Mouse (Mus musculus) kidney, postnatal 0 days (tissue): ENCODE data around the gene Anxa4. TPM values are rescaled to one million over a fixed set of nuclear protein-coding genes. Genes with fewer than 3 reads are reported as not detected.

ENCODE experiments used
- ATAC-seq: fragments of 200-750 bp; cut with Nextera tagmentation; replicated peaks from 2 replicates; pipeline ENCODE4 v1.8.0; 2017; ENCODE audit warnings: low read depth, moderate number of reproducible peaks, moderate TSS enrichment, moderate library complexity; ENCODE audit not compliant: low FRiP score
- DNase-seq: peaks from one replicate; pipeline ENCODE4 v3.0.0-alpha.2; 2016; ENCODE audit warnings: low spot score
- H3K27ac ChIP-seq: fragments of 300-500 bp; sonication (generic); 2 replicates; pipeline ENCODE4 v1.5.1; 2014; ENCODE audit warnings: mild to moderate bottlenecking
- H3K27me3 ChIP-seq: fragments of 300-500 bp; sonication (generic); 2 replicates; pipeline ENCODE4 v1.6.1; 2014; ENCODE audit warnings: low read length, mixed read lengths; ENCODE audit not compliant: insufficient read depth
- H3K36me3 ChIP-seq: fragments of 300-500 bp; sonication (generic); 2 replicates; pipeline ENCODE4 v1.6.1; 2014; ENCODE audit warnings: low read length, mixed read lengths; ENCODE audit not compliant: insufficient read depth
- H3K4me1 ChIP-seq: fragments of 300-500 bp; sonication (generic); replicated peaks from 2 replicates; pipeline ENCODE4 v1.6.1; 2014; ENCODE audit warnings: antibody characterized with exemption, low read length, mixed read lengths; ENCODE audit not compliant: insufficient read depth
- H3K4me2 ChIP-seq: fragments of 300-500 bp; sonication (generic); 2 replicates; pipeline ENCODE4 v1.6.1; 2014; ENCODE audit warnings: mild to moderate bottlenecking, low read length, moderate library complexity, mixed read lengths
- H3K4me3 ChIP-seq: fragments of 300-500 bp; sonication (generic); replicated peaks from 2 replicates; pipeline ENCODE4 v1.5.1; 2014; ENCODE audit warnings: low read depth, low read length
- H3K9ac ChIP-seq: fragments of 300-500 bp; sonication (generic); 2 replicates; pipeline ENCODE4 v1.6.1; 2014; ENCODE audit warnings: low read depth, low read length
- H3K9me3 ChIP-seq: fragments of 300-500 bp; sonication (generic); replicated peaks from 2 replicates; pipeline ENCODE4 v1.6.1; 2016; ENCODE audit warnings: low read length, inconsistent platforms, mixed read lengths
- CTCF ChIP-seq: IDR thresholded peaks from 2 replicates; pipeline ENCODE4 v1.5.1; 2016; ENCODE audit warnings: antibody characterized with exemption, low read depth, mild to moderate bottlenecking, moderate library complexity
- WGBS: fragments of 180-500 bp; shearing (Covaris S2); extraction: QIAGEN DNeasy Blood & Tissue Kit; methylation state at CpG from one replicate; pipeline ENCODE4 v1.1.7; 2014; 5-methylcytosine and 5-hydroxymethylcytosine counted together
- polyA plus RNA-seq: library from polyadenylated mRNA; unstranded; fragments of >200 nt; fragmentation: Nextera tagmentation; extraction: Ambion mirVana; gene quantifications from 2 replicates; pipeline ENCODE4 v1.2.1, GENCODE M21; 2015

Anxa4 gene
- polyA plus RNA-seq, result 76.3 and 80.8 TPM in 2 replicates

DNA sequence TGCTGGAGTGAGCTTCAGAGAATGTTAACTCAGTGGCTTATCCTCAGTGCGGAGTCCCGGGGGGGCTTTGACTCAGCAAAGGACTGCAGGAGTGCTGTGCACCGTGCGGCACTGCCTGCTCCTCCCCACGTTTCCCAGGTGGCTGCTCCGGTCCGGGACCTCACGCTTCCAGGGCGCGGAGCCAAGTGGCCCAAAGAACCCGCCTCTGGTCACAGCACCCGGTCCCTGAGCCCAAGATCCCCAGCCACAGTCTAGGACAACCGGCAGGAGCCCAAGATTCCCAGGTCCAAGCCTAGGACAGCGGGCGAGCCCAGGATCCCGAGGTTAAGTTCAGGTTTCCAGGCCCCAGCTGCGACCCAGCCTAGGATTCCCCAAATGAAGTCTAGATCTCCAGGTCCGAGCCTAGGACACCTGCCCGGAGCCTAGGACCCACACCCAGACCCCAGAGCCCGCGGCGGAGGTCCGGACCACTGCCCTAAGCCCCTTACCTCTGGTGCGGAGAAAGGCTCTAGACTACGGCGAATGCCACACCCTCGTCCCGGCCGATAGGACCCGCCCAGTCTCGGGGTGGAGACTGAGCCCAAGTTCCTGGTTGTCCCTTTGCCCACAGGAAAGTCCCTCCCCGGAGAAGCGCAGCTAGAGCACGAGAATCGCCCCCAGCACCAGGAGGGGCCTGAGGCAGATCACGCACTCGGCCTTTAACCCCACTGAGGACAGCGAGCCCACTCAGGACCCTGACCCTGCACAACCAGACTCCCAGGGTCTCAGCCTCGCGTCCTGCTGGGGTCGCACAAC is at the start of gene Anxa4:
Anxa4 (minus strand) TSS at position 564 of the 795 bp plus-strand sequence.
- Histone ChIP-seq H3K36me3 (no peaks in the 10 kb centered on the region), H3K4me1 (no peaks in the 10 kb centered on the region; the same call in 1 of the 2 replicates), H3K9me3 (no peaks in the 10 kb centered on the region), H3K27me3 (no peaks in the 10 kb centered on the region), H3K27ac (no peak within 1 kb of the TSS), H3K4me3 (peak within 1 kb of the TSS; percentile 71), H3K4me2 (peak within 1 kb of the TSS; percentile 97), H3K9ac (peak within 1 kb of the TSS; percentile 64)
- DNase-seq (peak; percentile 72), ATAC-seq (peak; percentile 78)
- TF ChIP-seq CTCF, result no peak
- WGBS, result under 1% methylated on average over 41 of the region's 41 CpGs

DNA sequence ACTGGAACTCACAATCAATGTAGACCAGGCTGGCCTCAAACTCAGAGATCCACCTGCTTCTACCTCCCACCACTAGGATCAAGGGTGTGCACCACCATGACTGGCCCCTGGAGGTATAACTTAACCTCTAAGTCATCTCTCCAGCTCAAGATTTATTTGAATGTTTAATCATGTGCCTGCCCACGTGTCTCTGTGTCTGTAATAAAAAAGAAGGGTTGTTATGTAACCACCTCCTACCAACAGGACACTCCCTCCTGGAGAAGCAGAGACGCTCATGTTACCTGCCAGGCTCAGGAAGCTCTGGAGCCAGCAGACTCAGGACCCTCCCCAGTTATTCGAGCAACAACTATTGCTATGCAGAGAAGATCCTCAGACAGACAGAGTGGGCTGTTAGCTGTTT is 48.6 kb upstream of the Anxa4 start:
- TF ChIP-seq CTCF, result no peak
- DNase-seq (no peak), ATAC-seq (no peak)
- no peak overlapping the region for H3K27ac ChIP-seq
- H3K4me3 ChIP-seq, result no peak overlapping the region
- H3K9me3 ChIP-seq, result no peaks in the 10 kb centered on the region
- H3K27me3 ChIP-seq, result no peaks in the 10 kb centered on the region
- WGBS, result 30% methylated on average over 3 of the region's 3 CpGs
- H3K9ac ChIP-seq, result no peak overlapping the region
- no peaks in the 10 kb centered on the region for H3K4me1 ChIP-seq
- H3K36me3 ChIP-seq, result no peaks in the 10 kb centered on the region
- no peak overlapping the region for H3K4me2 ChIP-seq

DNA sequence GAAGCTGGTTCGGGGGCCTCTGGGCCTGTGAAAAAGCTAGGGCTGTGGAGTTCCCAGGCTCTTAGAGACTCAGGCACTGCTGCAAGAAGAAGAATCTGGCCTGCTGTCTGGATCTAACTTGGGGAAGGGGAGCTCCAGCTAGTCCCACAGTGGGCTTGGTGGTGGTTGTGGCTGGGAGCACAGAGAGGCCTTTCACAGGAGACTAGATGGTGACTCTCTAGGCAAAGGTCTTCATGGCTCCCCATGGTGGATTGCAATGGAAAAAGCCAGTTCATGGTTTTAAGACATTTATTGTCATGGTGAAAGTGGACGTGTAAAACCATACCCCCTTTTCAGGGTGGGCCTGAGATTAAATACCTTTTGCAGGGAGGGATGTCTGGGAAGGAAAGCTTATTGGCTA is 45.7 kb upstream of the Anxa4 start:
- DNase-seq, result no peak
- no peak for TF ChIP-seq CTCF

DNA sequence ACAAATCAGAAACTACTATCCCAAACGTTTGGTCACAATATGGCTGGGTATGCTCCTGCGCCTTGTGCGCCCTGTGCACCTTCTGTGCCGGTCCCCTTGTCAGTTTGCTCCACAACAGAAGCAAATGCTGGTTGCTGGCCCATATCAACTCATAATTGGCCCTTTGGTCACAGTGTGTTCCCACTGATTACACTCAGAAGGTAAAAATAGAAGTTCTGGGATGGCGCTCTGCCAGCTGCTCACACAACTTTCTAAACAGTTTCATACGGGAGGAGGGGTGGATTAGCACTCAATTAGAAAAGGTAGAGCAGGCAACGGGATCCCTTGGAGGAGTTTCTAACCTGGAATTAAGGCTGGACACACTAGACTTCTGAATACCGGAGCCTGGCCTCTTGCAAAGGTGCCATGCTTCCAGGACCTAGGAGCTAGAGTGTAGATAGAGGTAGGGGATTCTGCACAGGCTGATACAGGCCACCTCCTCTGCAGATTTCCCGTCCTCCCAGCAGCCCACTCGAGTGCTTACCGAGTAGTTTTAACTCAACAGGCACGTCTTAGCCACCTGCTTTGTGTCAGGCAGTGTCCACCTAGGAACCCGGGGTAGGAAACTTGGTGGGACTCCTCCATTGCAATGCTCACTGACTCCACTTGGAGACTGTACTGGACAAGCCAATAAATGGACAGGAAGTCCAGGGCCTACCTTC is 39.6 kb upstream of the Anxa4 start:
- Histone ChIP-seq H3K4me3 (no peak overlapping the region), H3K27ac (no peak overlapping the region), H3K9ac (no peak overlapping the region), H3K27me3 (no peaks in the 10 kb centered on the region), H3K36me3 (no peaks in the 10 kb centered on the region), H3K4me2 (no peak overlapping the region), H3K9me3 (no peaks in the 10 kb centered on the region), H3K4me1 (no peaks in the 10 kb centered on the region)
- 73% methylated on average over 13 of the region's 13 CpGs for WGBS
- no peak for ATAC-seq
- no peak for TF ChIP-seq CTCF
- no peak for DNase-seq

More for the DNA sequence above, 45.7 kb upstream of the Anxa4 start:
- Histone ChIP-seq H3K4me3 (no peak overlapping the region), H3K9ac (no peak overlapping the region), H3K9me3 (no peaks in the 10 kb centered on the region), H3K4me1 (no peaks in the 10 kb centered on the region), H3K27ac (no peak overlapping the region), H3K4me2 (no peak overlapping the region), H3K27me3 (no peaks in the 10 kb centered on the region), H3K36me3 (no peaks in the 10 kb centered on the region)
- ATAC-seq, result no peak
- 65% methylated on average over 2 of the region's 2 CpGs for WGBS

DNA sequence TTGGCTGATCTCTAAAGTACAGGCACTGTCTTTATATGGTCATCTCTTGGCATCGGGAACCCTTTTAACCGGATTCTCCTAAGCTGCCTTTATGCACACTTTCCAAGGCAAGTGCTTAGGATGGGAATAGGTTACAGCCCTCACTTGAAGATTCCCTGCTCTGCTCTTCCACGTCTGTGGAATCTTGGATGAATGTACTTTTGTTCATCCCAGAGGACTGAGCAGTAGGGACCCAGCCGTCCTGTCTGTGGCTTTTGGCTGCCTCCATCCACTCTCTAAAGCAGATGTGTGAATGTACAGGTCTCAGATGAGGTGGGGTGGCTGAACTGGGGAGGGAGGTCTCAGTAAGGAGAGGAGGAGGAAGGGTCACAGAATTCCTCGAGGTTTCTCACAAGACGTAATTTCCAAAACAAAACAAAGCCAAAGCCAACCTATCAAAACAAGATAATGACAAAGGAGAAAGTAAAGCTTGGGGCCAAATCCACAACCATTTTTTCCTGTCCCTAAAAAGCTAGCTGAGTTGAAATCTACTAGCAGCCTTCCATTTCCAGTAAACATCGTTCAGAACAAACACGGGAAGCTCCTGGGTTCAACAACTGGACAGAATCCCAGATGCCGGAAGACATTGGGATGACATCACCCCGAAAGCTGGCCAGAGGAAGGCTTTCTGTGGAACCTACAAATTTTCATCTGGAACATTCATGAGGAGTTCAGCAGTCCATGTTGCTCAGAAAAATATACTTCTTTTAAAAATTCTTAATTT is 37.5 kb upstream of the Anxa4 start:
- Histone ChIP-seq H3K27ac (peak overlapping the region; percentile 31), H3K9me3 (no peaks in the 10 kb centered on the region), H3K4me1 (no peaks in the 10 kb centered on the region), H3K27me3 (no peaks in the 10 kb centered on the region), H3K4me3 (no peak overlapping the region), H3K36me3 (no peaks in the 10 kb centered on the region), H3K4me2 (no peak overlapping the region), H3K9ac (no peak overlapping the region)
- DNase-seq, result peak; percentile 59
- WGBS, result 51% methylated on average over 10 of the region's 10 CpGs
- no peak for ATAC-seq
- no peak for TF ChIP-seq CTCF

DNA sequence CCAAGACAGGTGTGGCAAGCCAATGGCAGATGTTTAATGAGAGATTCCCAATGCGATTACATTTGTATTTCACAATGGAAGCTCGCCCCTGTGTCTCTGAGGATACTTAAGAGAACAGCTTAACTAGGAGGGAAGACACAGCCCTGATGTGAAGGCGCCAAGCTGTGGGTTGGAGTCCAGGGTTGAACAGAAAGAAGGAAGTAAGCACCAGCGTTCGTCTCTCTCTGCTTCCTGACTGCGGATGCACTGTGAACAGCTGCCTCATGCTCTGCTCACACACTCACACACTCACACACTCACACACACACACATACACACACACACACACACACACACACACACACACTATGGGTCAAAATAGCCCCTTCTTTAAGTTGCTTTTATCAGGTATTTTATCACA is 36.4 kb upstream of the Anxa4 start:
- 96% methylated on average over 6 of the region's 6 CpGs for WGBS
- ATAC-seq (no peak), DNase-seq (no peak)
- Histone ChIP-seq H3K27me3 (no peaks in the 10 kb centered on the region), H3K27ac (no peak overlapping the region), H3K36me3 (no peaks in the 10 kb centered on the region), H3K9me3 (no peaks in the 10 kb centered on the region), H3K4me1 (no peaks in the 10 kb centered on the region), H3K9ac (no peak overlapping the region), H3K4me3 (no peak overlapping the region), H3K4me2 (no peak overlapping the region)
- no peak for TF ChIP-seq CTCF
